Mouse (Mus musculus) hindbrain, embryonic 11.5 days (tissue): ENCODE measurements around the gene Ccl22. TPM values are rescaled to one million over a fixed set of nuclear protein-coding genes. Genes with fewer than 3 reads are reported as not detected.

Experiments used
- ATAC-seq: fragments of 200-750 bp; cut with Nextera tagmentation; 2 replicates; pipeline ENCODE4 v1.8.0; 2017; ENCODE audit warnings: mild to moderate bottlenecking, moderate TSS enrichment, moderate library complexity; ENCODE audit not compliant: low FRiP score
- DNase-seq: peaks from one replicate; pipeline ENCODE4 v3.0.0-alpha.2; 2015; ENCODE audit warnings: low spot score
- H3K27ac ChIP-seq: fragments of 300-500 bp; sonication (generic); 2 replicates; pipeline ENCODE4 v1.5.1; 2014; ENCODE audit warnings: mild to moderate bottlenecking, low read depth, low read length
- H3K27me3 ChIP-seq: fragments of 300-500 bp; sonication (generic); 2 replicates; pipeline ENCODE4 v1.6.1; 2014; ENCODE audit warnings: mild to moderate bottlenecking, low read length, moderate library complexity, mixed read lengths; ENCODE audit not compliant: control insufficient read depth, insufficient read depth
- H3K36me3 ChIP-seq: fragments of 300-500 bp; sonication (generic); 2 replicates; pipeline ENCODE4 v1.6.1; 2014; ENCODE audit warnings: mild to moderate bottlenecking, low read length, moderate library complexity, mixed read lengths; ENCODE audit not compliant: control insufficient read depth, insufficient read depth
- H3K4me1 ChIP-seq: fragments of 300-500 bp; sonication (generic); replicated peaks from 2 replicates; pipeline ENCODE4 v1.6.1; 2014; ENCODE audit warnings: low read length, mixed read lengths; ENCODE audit not compliant: control insufficient read depth, insufficient read depth
- H3K4me2 ChIP-seq: fragments of 300-500 bp; sonication (generic); replicated peaks from 2 replicates; pipeline ENCODE4 v1.6.1; 2014; ENCODE audit warnings: mild to moderate bottlenecking, low read depth, low read length
- H3K4me3 ChIP-seq: fragments of 300-500 bp; sonication (generic); 2 replicates; pipeline ENCODE4 v1.5.1; 2014; ENCODE audit warnings: low read depth, low read length
- H3K9ac ChIP-seq: fragments of 300-500 bp; sonication (generic); 2 replicates; pipeline ENCODE4 v1.6.1; 2014; ENCODE audit warnings: low read depth, low read length
- H3K9me3 ChIP-seq: fragments of 300-500 bp; sonication (generic); 2 replicates; pipeline ENCODE4 v1.6.1; 2016; ENCODE audit warnings: low read length; ENCODE audit not compliant: control insufficient read depth
- WGBS: fragments of 180-500 bp; shearing (Covaris S2); extraction: QIAGEN DNeasy Blood & Tissue Kit; methylation state at CpG from one replicate; pipeline ENCODE4 v1.1.7; 2014; 5-methylcytosine and 5-hydroxymethylcytosine counted together
- polyA plus RNA-seq: library from polyadenylated mRNA; unstranded; fragments of >200 nt; fragmentation: Nextera tagmentation; extraction: Ambion mirVana; gene quantifications from 2 replicates; pipeline ENCODE4 v1.2.1, GENCODE M21; 2014

Gene Ccl22
- polyA plus RNA-seq, 1 experiment from 2014 or later, result not detected

DNA sequence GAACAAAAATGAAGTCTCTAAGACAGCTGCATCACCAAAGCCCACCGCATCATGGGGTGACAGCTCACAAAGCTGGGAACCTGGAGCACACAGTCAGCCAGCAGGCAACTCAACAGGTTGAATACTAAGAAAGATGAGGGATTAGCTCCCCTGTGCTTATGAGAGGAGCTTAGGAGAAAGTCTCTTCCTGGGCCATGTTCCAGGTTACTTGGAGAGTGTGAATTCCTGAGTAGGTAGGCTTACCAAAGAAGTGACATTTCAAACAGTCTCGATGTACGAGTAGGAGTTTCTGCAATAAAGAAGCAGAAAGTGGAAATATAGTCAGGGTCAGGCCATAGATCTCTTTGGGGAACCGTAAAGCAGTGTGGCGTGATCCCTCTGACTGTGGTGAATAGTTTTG lies 906 bp upstream of the Ccl22 start:
- no peak overlapping the region for H3K9ac ChIP-seq
- no peak overlapping the region for H3K4me3 ChIP-seq
- no peaks in the 10 kb centered on the region for H3K27me3 ChIP-seq
- 88% methylated on average over 5 of the region's 5 CpGs for WGBS
- no peaks in the 10 kb centered on the region for H3K36me3 ChIP-seq
- no peak overlapping the region for H3K4me2 ChIP-seq
- no peaks in the 10 kb centered on the region for H3K4me1 ChIP-seq
- no peak for ATAC-seq
- no peak for DNase-seq
- no peaks in the 10 kb centered on the region for H3K9me3 ChIP-seq
- no peak overlapping the region for H3K27ac ChIP-seq

DNA sequence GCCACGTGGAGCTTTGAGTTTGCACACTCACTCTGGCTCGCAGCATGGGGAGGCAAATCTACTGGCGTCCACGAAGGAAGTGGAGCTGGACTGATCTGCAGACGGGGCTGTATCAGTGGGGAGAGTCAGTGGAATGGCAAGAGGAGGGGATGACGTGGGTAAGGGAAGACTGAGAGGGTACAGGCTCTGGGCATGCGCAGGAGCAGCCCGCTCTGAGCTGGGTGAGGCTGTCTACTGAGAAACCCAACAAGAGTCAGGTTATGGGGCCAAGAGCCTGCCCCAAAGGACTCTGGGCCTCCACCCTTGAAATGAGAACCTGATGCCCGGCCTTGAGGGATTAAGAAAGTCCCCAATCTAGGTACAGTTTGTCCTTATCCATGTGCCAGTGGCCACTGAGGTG lies 418 bp upstream of the Ccl22 start:
- H3K9me3 ChIP-seq, result no peaks in the 10 kb centered on the region
- ATAC-seq (no peak), DNase-seq (no peak)
- no peak overlapping the region for H3K9ac ChIP-seq
- H3K4me3 ChIP-seq, result no peak overlapping the region
- H3K4me1 ChIP-seq, result no peaks in the 10 kb centered on the region
- no peaks in the 10 kb centered on the region for H3K36me3 ChIP-seq
- no peak overlapping the region for H3K4me2 ChIP-seq
- no peak overlapping the region for H3K27ac ChIP-seq
- no peaks in the 10 kb centered on the region for H3K27me3 ChIP-seq
- 84% methylated on average over 9 of the region's 9 CpGs for WGBS

DNA sequence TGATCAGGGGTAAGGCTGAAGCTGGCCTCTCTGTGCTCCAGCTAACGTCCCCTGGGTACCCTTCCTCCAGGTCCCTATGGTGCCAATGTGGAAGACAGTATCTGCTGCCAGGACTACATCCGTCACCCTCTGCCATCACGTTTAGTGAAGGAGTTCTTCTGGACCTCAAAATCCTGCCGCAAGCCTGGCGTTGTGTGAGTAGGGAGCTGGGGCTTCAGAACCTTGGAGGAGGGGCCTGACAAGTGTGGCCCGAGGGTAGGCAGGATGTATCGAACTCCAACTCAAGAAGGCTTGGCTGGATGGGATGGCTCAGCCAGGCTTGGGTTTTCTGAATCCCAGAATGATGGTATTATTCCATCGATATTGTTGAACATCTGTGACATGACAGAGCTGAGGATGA lies 1.4 kb downstream of the Ccl22 start:
- ATAC-seq, result no peak
- Histone ChIP-seq H3K9me3 (no peaks in the 10 kb centered on the region), H3K4me3 (no peak overlapping the region), H3K27me3 (no peaks in the 10 kb centered on the region), H3K36me3 (no peaks in the 10 kb centered on the region), H3K4me1 (no peaks in the 10 kb centered on the region), H3K27ac (no peak overlapping the region), H3K4me2 (no peak overlapping the region), H3K9ac (no peak overlapping the region)
- DNase-seq, result no peak
- 82% methylated on average over 8 of the region's 8 CpGs for WGBS

DNA sequence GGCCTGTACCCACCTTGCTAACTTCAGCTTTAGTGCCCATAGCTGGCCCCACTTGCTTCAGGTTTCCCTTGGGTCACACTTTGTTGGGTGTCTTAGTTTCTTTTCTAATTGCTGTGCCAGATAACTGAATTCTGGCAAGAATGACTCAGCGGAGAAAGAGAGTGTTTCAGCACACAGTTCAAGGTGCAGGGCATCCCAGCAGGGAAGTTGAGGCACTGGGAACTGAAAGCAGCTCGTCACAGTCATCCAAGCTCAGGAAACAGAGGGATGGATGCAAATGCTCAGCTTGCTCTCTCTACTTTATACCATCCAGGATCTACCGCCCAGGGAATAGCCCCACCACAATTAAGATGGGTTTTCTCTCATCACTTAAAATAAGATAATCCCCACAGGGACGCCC lies 3.0 kb downstream of the Ccl22 start:
- 71% methylated on average over 4 of the region's 4 CpGs for WGBS

DNA sequence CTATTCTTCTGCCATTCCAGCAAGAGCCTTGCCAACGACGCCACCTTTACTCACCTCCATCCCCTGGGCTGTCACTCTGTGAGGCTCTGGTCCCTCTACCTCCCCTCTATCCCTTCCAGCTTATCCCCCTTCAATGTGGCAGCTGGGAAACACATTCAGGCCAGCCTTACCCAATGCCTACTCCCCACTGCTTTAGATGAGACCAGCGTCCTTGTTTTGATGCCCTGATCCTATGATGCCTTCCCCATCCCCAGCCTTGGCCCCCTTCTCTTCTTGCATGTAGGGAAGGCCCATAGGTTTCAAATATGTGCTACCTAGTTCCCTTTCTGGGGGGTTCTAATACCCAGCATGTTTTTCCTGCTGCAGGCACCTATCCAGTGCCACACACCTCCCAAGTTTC lies 4.6 kb downstream of the Ccl22 start:
- no peaks in the 10 kb centered on the region for H3K36me3 ChIP-seq
- ATAC-seq (no peak), DNase-seq (no peak)
- 76% methylated on average over 3 of the region's 3 CpGs for WGBS
- no peak overlapping the region for H3K4me2 ChIP-seq
- H3K27me3 ChIP-seq, result no peaks in the 10 kb centered on the region
- no peak overlapping the region for H3K4me3 ChIP-seq
- H3K9me3 ChIP-seq, result no peaks in the 10 kb centered on the region
- no peak overlapping the region for H3K9ac ChIP-seq
- no peak overlapping the region for H3K27ac ChIP-seq
- H3K4me1 ChIP-seq, result no peaks in the 10 kb centered on the region

More for the DNA sequence above, 3.0 kb downstream of the Ccl22 start:
- Histone ChIP-seq H3K27ac (no peak overlapping the region), H3K9me3 (no peaks in the 10 kb centered on the region), H3K4me3 (no peak overlapping the region), H3K4me2 (no peak overlapping the region), H3K4me1 (no peaks in the 10 kb centered on the region), H3K27me3 (no peaks in the 10 kb centered on the region), H3K36me3 (no peaks in the 10 kb centered on the region), H3K9ac (no peak overlapping the region)
- DNase-seq (no peak), ATAC-seq (no peak)

DNA sequence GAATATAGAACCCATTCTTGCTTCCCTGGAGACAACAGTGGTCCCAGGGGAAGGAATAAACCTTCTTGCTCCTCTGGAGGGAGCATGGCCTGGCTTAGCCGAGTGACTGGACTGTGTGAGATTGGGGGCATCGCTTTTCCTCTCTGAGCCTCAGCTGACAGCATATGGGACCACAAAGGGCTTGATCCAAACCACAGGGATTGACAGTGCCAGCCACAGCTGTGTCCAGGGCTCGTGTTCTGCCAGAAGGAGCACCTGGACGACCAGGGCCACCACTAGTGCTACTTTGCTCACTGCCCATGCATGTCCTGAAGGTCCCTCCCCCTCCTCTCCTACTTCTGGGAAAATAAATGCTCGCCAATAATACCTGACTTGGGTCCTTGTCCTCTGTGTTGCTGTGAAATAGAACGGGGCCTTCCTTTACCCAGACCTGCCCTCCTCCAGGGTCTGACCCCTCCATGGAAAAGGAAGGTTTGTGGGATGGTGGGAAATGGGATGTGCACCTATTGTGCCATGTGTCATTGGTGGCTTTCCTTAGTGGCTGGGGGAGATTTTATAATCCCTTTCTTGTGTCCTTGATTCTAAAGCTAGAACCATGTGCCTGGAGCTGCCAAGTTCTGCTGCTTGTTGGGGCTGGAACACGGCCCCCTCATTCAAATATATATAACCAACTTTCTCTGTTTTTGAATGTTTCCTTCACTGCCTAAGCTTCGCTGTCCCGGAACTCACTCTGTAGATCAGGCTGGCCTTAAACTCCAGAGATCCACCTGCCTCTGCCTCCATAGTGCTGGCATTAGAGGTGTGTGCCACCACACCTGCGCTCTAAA lies 5.8 kb downstream of the Ccl22 start:
- Histone ChIP-seq H3K4me1 (no peaks in the 10 kb centered on the region), H3K9ac (no peak overlapping the region), H3K4me2 (no peak overlapping the region), H3K27me3 (no peaks in the 10 kb centered on the region), H3K36me3 (no peaks in the 10 kb centered on the region), H3K27ac (no peak overlapping the region), H3K4me3 (no peak overlapping the region), H3K9me3 (no peaks in the 10 kb centered on the region)
- ATAC-seq, result no peak
- no peak for DNase-seq
- 82% methylated on average over 10 of the region's 10 CpGs for WGBS

DNA sequence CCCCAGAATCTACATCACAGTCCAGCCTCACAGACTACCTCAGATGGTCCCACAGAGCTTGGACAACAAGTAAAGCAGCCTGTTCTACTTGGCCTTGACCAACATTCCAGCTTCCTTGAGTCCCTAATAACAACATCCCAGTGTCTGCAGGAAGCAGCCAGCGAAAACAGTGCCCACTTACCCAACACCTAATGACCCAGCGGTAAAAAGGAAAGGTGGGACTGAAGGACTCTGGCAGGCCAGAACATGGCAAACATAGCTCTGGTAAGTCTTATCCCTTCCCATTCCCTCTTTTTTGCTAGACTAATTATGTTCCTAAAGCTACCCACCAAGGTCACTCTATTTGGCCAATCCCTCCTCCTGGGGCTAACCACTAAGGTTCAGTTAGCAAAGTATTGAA lies 8.6 kb downstream of the Ccl22 start:
- H3K27ac ChIP-seq, result no peak overlapping the region
- no peak overlapping the region for H3K4me2 ChIP-seq
- no peaks in the 10 kb centered on the region for H3K36me3 ChIP-seq
- H3K4me3 ChIP-seq, result no peak overlapping the region
- DNase-seq (no peak), ATAC-seq (no peak)
- H3K4me1 ChIP-seq, result no peaks in the 10 kb centered on the region
- H3K9ac ChIP-seq, result no peak overlapping the region
- 88% methylated on average over 2 of the region's 2 CpGs for WGBS
- H3K27me3 ChIP-seq, result no peaks in the 10 kb centered on the region
- no peaks in the 10 kb centered on the region for H3K9me3 ChIP-seq

DNA sequence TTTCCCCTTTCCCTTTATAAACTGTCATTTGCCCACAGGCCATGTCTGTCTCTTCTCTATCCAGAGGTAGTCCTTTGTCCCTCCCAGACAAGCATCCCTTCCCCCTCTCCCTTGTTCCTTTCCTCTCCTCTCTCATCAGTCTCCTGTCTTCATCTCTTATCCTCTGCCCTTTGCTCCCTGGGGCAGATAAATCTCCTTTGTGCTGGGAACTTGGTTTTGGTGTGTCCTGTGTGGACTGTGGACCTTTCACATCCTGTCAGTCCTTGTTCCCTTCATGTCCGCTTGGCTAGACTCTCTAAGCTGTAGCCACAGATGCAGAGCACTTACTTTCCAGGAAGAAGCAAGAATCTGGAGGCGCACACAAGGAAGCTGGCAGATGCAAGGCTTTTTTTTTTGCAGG lies 9.1 kb downstream of the Ccl22 start:
- Histone ChIP-seq H3K9ac (no peak overlapping the region), H3K36me3 (no peaks in the 10 kb centered on the region), H3K4me2 (no peak overlapping the region), H3K27me3 (no peaks in the 10 kb centered on the region), H3K27ac (no peak overlapping the region), H3K4me3 (no peak overlapping the region), H3K4me1 (no peaks in the 10 kb centered on the region), H3K9me3 (no peaks in the 10 kb centered on the region)
- no peak for DNase-seq
- no peak for ATAC-seq
- 75% methylated on average over 2 of the region's 2 CpGs for WGBS

DNA sequence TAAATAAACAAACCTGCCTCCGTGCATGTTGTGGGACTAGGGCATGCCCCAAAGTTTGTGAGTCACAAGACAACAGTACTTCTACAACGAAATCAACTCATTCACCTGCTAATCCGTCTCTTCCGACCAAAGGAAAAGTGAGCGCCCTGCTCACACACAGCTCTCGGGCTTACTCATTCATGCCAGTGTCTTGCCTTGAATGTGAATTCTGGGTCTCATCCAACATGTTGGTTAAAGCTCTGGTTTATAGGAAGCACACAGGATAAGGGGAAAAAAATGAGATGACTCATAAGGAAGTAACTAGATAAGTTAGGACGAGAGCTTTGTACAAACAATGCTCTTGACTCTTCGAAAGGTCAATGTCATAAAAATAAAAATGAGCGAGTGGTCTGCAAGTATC lies 21.6 kb downstream of the Ccl22 start:
- no peak for DNase-seq
- Histone ChIP-seq H3K36me3 (no peaks in the 10 kb centered on the region), H3K27ac (no peak overlapping the region), H3K4me3 (no peak overlapping the region), H3K9ac (no peak overlapping the region), H3K9me3 (no peaks in the 10 kb centered on the region), H3K4me1 (peaks cover 7% of the 10 kb centered on the region), H3K4me2 (no peak overlapping the region), H3K27me3 (peaks cover 9% of the 10 kb centered on the region)
- WGBS, result 77% methylated on average over 9 of the region's 9 CpGs
- no peak for ATAC-seq
